Mouse (Mus musculus): Measurements from ENCODE around the gene Srsf9.
"Not testable (repeated sequence)": the region's sequence is repeated elsewhere in the genome, so short reads cannot be mapped to it uniquely, and the experiment has no call there.

Srsf9 gene

DNA sequence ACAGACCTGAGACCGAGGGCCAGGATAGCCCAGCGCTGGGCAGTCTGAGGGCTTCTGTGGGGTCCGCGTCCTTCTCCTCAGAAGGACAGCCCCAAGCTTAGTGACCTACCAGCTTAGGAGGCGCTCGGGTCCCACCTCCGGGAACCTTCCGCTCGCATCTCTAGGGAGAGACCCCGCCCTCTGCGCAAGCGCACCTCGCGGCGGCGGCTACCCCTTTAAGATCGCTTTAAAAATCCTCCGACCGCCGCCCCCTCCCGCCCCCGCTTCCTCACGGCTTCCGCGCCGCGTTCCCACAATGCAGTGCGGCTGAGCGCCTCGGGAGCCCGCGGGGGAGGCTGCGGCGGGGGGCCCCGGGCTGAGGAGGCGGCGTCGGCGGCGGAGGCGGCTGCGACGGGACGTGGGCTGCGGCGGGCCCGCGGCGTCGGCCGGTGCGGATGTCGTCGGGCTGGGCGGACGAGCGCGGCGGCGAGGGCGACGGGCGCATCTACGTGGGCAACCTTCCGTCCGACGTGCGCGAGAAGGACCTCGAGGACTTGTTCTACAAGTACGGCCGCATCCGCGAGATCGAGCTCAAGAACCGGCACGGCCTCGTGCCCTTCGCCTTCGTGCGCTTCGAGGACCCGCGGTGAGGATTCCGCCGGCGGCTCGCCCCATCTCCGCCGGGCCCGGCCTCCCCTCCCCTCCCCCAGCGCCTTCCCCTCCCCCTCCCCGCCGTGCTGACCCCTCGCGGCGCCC is at the start of gene Srsf9:
Gene Srsf9, plus strand, starts transcription at position 303 of the 735 bp plus-strand sequence.
- DNase-seq (ENCODE audit: low spot score in 2 of 2) = peak; percentile 96

DNA sequence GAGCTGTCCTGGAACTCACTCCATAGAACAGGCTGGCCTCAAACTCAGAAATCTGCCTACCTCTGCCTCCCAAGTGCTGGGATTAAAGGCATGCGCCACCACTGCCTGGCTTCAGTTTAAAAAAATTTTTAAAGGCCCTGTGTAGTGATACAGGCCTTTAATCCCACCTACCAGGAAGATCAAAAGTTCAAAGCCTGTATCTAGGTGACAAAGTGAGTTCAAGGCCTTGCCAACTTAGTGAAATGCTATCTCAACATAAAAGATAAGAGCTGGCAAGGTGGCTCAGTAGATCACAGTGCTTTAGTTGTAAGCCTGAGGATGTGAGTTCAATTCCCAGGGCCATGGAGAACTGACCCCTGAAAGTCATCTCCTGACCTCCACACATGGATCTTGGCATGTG is 48.9 kb upstream of the Srsf9 start:
- DNase-seq (ENCODE audit: low spot score in 2 of 2) = no peak

DNA sequence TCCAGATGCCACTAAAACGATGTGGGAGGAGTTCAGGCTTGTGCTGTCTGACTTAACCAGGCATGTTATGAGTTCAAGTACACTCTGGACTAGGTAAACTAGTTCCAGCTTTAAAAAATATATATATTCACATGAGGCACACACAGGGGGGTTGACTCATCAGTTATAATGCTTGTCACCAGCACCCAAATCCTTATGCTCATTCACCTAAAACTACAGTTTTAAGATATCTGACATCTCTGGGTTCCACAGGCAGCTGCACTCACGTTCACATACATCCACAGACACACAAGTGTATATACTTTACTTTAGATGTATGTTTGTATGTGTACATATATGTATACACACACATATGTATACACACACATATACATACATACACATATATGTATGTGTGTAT is 48.2 kb upstream of the Srsf9 start:
- DNase-seq (ENCODE audit: low spot score in 2 of 2) = no peak

DNA sequence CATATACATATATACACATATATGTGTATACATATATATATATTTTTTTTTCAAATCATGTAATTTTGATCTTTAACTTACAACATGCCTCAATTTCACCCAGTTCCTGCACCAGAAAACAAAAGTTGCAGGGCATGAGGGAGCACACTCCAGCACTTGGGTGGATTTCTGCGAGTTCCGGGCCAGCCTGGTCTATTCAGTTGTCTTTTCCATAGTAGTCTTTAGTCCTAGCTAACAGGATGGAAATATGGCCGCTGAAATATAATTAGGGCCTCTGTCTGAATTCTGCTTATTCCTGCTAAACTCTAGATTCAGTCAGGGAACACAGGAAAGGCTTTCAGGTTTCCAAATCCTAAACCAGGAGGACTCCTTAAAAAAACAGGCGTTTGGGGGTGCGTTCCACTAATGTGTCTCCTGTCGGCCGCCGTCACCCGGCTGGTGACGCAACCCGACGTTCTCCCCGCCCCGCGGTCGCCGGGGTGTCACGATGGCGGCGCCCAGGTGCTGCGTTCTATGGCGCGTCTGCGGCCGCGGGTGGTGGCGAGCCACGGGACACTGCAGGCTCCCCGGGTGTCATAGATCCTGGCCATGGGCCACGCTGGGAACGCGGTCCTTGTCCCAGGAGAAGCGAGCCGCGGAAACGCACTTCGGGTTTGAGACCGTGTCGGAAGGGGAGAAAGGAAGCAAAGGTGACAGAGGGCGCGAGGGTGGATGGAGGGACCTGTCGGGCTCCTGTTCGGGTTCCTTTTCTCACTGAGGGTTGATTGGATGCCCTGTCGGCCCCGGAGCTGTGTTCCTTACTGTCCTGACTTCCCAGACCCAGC is 47.5 kb upstream of the Srsf9 start, which contains the start of gene Coq5:
Gene Coq5, plus strand, starts transcription at position 441 of the 824 bp plus-strand sequence.
- peak; percentile 87 to 90 for DNase-seq (ENCODE audit: low spot score in 2 of 2)

DNA sequence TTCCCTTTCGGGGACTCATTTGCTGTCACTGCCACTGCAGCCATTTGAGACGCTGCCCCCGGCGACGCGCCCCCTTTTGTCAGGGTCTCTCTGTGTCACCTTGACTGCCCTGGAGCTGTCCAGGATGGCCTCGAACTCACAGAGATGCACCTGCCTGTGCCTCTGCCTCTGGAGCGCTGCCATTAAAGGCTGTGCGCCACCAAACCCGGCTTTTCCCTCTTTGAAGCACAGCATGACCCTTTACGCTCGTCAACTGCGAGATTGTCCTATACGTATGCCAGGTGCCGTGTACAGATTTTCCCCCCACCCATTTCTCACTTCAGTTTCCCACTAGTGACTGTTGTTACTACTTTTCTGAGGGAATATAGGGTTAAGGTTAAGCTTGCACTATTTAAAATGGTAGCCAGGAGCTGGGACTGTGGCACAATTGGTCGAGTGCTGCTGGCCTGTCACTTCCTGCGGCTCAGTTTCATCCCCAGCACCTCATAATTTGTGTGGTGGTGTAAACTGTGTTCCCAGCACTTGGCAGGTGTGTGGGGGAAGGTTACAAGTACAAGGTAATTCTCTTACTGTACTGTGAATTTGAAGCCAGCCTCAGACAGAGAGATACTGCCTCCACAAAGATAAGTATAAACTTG is 46.8 kb upstream of the Srsf9 start:
- DNase-seq (ENCODE audit: low spot score in 2 of 2) = no peak

DNA sequence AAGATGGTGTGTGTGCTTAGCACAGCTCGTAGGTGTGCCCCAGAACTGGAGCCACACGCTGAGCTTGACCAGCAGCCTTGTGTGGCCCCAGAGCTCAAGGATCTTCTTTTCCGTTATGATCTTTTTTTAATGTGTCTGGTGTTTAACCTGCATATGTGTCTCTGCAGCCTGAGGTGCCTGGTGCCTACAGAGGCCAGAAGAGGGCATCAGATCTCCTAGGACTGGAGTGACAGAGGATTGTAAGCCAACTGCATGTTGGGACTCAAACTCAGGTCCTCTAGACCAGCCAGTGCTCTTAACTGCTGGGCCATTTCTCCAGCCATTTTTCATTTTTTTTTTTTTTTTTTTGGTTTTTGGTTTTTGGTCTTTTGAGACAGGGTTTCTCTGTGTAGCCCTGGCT is 42.2 kb upstream of the Srsf9 start:
- no peak for DNase-seq (ENCODE audit: low spot score in 2 of 2)

DNA sequence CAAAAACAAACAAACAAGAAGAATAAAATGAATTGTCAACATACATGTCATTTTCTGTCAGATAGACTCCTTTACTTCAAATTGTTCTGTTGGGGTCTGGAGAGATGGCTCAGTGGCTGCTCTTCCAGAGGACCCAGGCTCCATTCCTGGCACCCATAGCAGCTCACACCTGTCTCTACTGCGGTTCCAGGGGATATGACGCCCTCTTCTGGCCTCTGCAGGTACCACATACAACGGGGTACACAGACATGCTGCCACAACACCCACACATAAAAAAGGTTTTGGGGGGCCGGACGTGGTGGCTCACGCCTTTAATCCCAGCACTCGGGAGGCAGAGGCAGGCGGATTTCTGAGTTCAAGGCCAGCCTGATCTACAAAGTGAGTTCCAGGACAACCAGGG is 32.8 kb upstream of the Srsf9 start:
- no peak for DNase-seq (ENCODE audit: low spot score in 2 of 2)

DNA sequence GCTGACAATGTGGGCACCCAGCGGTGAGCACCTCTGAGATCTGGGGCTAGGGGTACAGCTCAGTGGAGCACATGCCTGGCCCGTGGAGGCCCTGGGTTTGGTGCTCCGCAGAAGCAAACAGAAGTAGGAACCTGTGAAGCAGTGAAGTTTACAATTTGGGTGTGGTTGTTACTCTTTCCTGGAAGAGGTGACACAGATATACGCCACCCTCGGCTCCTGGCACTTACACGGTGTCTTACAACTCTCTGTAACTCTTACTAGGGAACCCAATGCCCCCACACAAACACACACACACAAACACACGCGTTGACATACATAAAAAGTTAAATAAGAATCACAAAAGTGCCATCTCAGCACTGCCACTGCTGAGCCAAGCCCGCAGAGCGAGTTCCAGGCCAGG is 30.6 kb upstream of the Srsf9 start:
- DNase-seq (ENCODE audit: low spot score in 2 of 2) = no peak

DNA sequence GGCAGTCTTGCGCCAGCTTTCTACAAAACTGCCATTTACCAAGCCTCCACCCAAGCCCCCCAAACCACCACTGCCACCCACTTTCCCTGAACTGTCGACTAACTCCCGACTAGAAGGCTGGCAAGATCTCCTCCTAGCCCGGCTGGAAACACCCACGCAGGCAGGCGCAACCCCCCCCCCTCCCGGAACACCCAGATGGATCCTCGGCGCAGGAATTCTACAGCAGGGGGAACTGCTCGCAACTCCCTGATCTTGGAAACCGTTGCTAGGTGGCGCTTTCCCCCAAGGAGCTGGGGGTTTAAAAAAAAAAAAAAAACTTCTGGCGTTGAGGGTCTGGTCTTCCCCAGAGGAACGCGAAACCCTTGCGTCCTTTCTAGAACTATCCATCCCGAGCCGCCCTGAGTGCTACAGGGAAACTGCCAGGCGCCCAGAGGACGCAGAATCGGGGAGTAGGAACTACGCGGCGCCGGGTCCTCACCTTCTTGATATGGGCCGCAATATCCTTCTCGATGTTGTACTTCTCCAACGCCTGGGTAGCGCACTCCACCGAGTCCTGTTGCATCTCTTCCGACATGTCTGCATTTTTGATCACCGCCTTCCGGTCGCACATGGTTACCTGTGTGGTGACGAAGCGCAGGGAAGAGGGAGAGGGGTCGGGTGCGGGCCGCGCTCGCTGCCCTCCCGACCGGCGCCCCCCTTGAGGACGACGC is 26.8 kb upstream of the Srsf9 start:
- peak; percentile 60 for DNase-seq (ENCODE audit: low spot score in 2 of 2)

DNA sequence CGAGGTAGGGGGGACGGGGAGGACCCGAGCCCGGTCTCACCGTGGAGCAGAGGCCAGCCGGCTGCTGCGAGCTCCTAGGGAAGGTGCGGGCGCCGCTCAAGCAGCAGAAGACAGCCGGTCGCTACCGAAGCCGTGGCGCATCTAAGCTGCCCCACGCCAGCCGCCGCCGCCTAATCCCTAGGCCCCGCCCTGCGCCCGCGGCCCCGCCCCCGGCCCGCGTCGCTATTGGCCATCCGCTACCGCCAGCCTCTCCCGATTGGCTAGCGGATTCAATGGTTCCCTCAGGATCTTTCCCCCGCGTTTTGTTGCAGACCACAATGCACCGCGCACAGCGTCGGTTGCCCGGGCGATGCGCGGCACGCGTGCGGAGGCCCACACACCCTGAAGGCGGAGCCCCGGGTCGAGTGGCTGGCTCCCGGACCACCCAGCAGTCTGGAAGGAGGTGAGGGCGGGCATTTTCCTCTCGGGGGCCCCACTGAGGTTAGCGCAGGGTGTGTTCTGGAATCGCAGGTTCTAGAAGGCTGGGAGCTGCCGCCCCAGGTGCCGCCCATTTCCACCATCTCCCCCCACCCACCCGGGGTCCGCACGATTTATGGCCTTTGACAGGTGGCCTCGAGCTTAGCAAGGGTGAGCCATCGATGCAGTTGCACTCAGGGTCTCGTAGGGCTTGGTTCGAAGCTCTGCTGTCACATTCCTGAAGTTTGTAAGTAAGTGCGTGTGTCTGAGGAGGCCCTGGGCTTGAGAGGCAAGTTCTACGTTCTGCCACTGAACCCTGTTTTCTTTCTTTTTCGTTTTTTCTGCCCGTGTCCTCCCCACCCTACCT is 26.0 kb upstream of the Srsf9 start, which contains the start of gene Dynll1:
Gene Dynll1, minus strand, starts transcription at position 208 of the 823 bp plus-strand sequence.
- peak; percentile 100 for DNase-seq (ENCODE audit: low spot score in 2 of 2)

DNA sequence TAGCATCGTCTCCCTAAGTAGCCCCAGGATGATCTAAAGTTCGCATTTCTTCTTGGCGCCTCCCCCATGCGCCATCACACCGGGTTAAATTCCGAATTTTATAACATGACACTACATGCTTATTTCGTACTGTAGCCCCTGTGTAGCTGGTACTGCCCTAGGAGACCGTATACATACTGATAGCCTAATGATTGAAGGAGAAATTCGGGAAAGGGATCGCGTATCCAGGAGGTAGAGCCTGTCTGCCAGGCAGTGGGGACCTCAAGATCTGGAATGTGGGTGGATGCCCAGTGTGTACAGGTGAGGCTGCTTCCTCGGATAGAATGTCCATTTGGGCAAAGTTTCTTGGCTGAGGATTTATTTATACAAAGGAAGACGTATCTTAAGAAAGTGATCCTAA is 25.4 kb upstream of the Srsf9 start:
- no peak for DNase-seq (ENCODE audit: low spot score in 2 of 2)

DNA sequence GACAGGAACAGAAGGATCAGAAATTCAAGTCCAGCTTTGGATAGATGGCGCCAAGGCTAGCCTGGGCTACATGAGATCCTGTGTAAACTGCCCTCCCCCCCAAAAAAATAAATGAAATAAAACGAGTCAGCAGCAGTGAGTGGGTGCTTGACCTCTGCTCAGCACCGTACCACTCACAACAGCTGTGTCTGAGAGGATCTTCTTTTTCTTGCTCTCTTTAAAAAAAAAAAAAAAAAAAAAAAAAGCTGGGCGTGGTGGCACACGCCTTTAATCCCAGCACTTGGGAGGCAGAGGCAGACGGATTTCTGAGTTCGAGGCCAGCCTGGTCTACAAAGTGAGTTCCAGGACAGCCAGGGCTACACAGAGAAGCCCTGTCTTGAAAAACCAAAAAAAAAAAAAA is 24.8 kb upstream of the Srsf9 start:
- DNase-seq (ENCODE audit: low spot score in 2 of 2) = not testable (repeated sequence)

DNA sequence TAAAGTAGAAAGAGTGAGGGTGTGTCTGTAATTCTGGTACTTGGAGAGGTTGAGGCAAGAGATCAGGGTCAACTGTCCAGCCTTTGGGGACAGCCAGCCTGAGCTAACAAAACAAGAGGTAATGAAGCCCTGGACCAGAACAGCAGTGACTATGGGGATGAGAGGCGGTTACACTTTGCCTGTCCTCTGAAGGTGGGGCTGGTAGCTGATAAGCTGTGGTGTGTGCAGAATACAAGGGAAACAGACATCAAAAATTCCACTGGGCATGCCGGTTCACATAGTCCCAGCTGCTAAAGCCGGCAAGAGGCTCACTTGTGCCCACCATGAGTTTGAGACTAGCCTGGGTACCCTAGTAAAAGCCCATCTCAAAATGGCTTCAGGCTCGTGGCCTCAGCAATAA is 14.6 kb upstream of the Srsf9 start:
- no peak for DNase-seq (ENCODE audit: low spot score in 2 of 2)

DNA sequence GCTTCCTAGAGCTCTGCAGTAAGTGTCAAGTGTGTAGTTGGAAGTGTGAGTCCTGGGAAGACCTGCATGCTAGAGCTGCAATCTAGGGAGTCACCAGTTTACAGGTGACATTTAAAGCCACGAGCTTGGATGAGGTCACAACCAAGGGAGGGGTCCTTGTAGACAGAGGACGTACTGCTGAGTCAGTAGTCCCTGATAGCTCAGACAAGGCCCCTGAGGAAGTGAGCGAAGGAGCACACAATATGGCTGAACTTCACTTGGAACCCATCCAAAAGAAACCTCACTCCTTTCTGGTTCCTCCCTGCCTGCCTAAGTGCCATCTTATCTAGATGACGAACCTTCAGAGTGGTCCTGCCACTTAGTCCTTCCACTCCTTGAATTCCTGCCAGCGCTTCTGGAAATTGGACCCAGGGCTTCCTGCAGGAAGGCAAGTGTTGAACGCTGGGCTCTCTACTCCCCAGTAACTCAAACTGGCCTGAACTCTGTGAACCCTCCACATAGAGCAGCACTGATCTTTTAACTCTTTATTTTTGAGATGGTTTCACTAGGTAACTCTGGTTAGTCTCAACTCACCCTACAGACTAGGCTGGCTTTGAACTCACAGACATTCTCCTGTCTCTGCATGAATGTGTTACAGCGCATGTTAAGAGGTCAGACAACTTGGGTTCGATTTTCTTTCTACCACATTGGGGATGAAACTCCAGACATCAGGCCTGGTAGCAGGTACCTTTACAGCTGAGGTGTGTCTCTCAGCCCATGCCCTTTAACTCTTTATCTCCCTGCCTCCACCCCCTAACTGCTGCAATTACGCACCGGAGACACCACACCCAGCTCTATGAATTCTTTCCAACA is 13.9 kb upstream of the Srsf9 start:
- DNase-seq (ENCODE audit: low spot score in 2 of 2) = no peak

DNA sequence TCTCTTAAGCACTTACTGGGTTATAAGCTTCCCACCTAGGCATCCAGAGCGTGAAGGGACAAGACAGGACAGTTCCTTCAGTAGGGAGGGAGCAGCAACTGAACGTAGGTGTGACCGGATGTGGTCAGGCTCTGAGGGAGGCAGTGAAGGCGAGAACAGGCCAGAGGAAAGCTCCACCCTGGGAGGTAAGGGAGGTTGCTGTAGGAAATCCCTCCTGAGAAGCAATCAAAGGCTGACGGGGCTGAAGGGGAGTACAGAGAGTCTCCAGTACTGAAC is 13.4 kb upstream of the Srsf9 start:
- DNase-seq (ENCODE audit: low spot score in 2 of 2) = no peak

DNA sequence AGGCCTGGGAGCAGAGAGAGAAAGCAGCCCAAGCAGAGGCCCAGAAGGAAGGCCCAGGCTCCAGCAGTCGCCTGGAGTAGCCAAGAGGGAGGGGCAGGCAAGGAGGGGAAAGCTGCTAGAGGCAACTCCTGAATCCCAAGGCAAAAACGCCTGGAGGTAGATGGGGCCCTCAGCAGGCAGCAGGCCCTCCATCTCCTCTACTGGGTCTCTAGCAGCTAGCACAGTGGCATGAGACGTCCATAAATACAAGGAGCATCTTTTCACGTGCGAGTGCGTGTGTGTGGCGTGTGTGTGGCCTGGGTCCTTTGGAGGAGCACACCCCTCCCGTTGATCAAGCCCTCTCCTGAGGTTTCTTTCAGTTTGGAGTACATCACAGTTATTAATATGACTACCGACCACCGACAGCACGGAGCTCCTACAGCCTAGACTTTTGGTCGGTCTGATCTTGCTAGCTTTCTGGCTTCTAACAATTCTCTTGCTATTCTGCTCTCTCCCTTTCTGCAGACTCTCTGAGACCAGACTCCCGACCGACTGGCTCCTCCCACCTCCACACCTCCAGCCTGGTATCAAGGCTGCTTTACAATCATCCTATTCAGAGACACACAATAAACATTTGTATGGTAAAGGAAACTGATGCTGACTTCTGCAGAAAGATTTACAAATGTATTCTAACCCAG is 9.9 kb upstream of the Srsf9 start:
- no peak for DNase-seq (ENCODE audit: low spot score in 2 of 2)

DNA sequence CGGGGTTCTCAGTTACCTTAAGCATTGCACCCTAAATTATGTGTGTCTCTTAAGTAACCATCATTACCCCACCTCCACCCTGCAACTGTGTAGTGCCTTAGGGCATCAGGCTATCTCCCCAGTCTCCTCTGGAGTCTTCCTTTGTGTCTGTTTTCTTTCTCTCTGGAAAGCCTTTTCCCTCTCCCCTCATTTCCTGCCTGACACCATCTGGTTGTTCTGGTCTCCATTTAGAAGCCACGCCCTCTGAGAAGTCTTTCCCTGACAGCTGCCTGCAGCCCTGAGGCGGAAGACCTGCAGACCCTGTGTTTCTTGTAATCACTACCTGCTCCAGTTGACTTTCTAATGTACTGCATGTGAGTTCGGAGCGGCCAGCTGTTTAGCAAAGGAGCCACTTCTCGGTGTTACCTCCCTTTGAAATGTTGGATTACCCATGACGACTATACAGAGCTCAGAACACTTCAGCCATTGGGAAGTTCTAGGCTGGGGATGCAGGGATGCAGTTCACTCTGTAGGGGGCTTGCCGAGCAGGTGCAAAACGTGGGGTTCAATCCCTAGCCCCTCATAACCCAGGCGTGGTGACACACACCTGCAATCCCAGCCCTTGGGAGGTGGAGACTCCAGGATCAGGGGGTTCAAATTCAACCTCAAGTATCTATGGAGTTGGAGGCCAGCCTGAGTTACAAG is 9.2 kb upstream of the Srsf9 start:
- no peak for DNase-seq (ENCODE audit: low spot score in 2 of 2)

DNA sequence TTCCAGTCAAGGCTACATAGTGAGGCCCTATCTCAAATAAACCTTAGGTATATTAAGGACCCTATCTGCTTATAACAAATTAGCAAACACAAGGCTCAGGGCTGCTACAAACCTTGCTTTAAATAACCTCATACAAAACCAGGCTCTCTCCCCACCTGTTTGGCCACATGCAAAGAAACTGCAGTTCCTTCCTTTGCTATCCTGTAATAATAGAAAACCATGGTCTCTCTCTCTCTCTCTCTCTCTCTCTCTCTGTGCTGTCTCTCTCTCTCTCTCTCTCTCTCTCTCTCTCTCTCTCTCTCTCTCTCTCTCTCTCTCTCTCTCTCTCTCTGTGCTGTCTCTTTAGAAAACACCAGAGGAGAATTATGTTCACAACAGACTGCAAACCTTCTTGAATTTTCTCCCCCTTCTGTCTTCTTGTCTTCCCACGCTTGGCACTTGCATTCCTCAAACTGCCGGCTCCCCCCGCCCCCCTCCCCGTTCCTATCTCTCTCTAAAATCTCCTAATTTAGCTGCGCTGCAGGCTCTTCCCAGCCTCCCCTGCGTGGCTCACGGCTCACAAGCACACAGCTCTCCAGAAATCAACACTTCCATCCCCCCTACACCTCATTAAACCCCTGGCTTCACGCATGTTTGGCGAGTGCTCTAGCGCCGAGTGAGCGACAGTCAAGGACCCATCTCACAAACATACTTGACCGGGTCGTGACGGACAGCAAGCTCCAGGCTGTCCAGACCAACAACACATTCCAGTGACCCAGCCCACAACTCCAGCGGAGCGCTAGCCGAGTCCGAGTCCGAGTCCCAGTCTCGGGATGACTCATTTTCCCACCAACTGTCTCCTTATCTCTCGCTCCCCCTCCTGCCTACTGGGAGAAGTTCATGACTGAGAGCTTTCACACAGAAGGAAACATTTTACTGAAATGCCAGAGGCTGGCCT is 7.7 kb upstream of the Srsf9 start:
- DNase-seq (ENCODE audit: low spot score in 2 of 2) = peak; percentile 86 to 87
